Mouse (Mus musculus): ENCODE data around the gene Foxo3. TPM values are rescaled to one million over a fixed set of nuclear protein-coding genes. Genes with fewer than 3 reads are reported as not detected.

The Foxo3 gene
- polyA plus RNA-seq, 2 experiments: 15.6 to 17.6 TPM

GRCm38 (mm10) chr10:42232977-42233376, 43.6 kb downstream of the Foxo3 start:
- DNase-seq (ENCODE audit: low read depth in 3 of 3, low spot score in 3 of 3) (no peak), ATAC-seq (ENCODE audit: insufficient read depth) (no peak)
- H3K36me3 ChIP-seq (replicated peaks; ENCODE audit: control insufficient read depth, insufficient read depth, low read depth): peaks cover 10% of the 10 kb centered on the region
- no peak overlapping the region for H3K4me2 ChIP-seq (ENCODE audit: low read depth)
- TF ChIP-seq CTCF (IDR thresholded peaks at IDR 0.05; ENCODE audit: low read depth) (no peak), EP300 (IDR thresholded peaks at IDR 0.05; ENCODE audit: low read depth) (no peak)
- no peak overlapping the region for H3K27ac ChIP-seq
- H3K9me3 ChIP-seq (ENCODE audit: control insufficient read depth, low read length): no peaks in the 10 kb centered on the region
- no peak overlapping the region for H3K9ac ChIP-seq (replicated peaks)
- no peak overlapping the region for H3K4me3 ChIP-seq (ENCODE audit: insufficient read depth in 1 of 2, low read depth in 2 of 2, low read length in 2 of 2)
- no peaks in the 10 kb centered on the region for H3K27me3 ChIP-seq (ENCODE audit: control insufficient read depth, insufficient read depth, low read length)
- 88% methylated on average over 11 of the region's 11 CpGs for WGBS (ENCODE audit: insufficient replicate concordance)
- peaks cover 16 to 32% of the 10 kb centered on the region in 2 experiments for H3K4me1 ChIP-seq (replicated peaks; ENCODE audit: control insufficient read depth in 2 of 2, insufficient read depth in 2 of 2, low read length in 1 of 2)

- no peak for TF ChIP-seq CTCF (IDR thresholded peaks at IDR 0.05; ENCODE audit: low read depth)
- no peak for TF ChIP-seq EP300 (IDR thresholded peaks at IDR 0.05; ENCODE audit: low read depth)
- 85% methylated on average over 8 of the region's 8 CpGs for WGBS (ENCODE audit: insufficient replicate concordance)
- ATAC-seq (ENCODE audit: insufficient read depth) (no peak), DNase-seq (ENCODE audit: low read depth in 3 of 3, low spot score in 3 of 3) (no peak)
- H3K4me1 ChIP-seq (replicated peaks; ENCODE audit: control insufficient read depth in 2 of 2, insufficient read depth in 2 of 2, low read length in 1 of 2): peaks cover 16 to 30% of the 10 kb centered on the region in 2 experiments
- no peaks in the 10 kb centered on the region for H3K27me3 ChIP-seq (ENCODE audit: control insufficient read depth, insufficient read depth, low read length)
- no peaks in the 10 kb centered on the region for H3K9me3 ChIP-seq (ENCODE audit: control insufficient read depth, low read length)
- H3K27ac ChIP-seq: no peak overlapping the region
- H3K4me2 ChIP-seq (ENCODE audit: low read depth): no peak overlapping the region
- H3K4me3 ChIP-seq (ENCODE audit: insufficient read depth in 1 of 2, low read depth in 2 of 2, low read length in 2 of 2): no peak overlapping the region
- H3K9ac ChIP-seq (replicated peaks): no peak overlapping the region
- H3K36me3 ChIP-seq (replicated peaks; ENCODE audit: control insufficient read depth, insufficient read depth, low read depth): peaks cover 13% of the 10 kb centered on the region
These were observed 44.7 kb downstream of the Foxo3 start for GRCm38 (mm10) chr10:42231847-42232246.

DNA sequence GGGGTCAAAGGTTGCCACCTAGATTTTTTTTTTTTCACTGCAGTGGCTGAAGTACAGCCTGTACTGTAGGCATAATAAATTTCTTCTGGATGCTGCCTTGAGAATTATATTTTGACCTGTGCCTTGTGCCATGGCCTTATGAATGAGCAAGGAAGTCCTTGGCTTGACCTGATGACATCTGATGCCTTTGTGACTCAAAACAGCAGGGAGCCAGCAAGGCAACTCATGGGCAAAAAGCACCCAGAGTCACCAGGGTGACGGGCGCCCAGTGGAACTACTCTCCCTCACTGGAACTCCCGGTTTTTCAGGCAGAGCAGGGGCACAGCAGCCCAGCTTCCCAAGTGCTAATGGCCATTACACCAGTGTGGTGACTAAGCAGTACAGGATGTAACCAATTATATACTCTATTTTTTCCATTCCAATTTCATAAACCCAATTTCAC, 45.4 kb downstream of the Foxo3 start:
- WGBS (ENCODE audit: insufficient replicate concordance): 78% methylated on average over 3 of the region's 3 CpGs
- Histone ChIP-seq H3K36me3 (replicated peaks; ENCODE audit: control insufficient read depth, insufficient read depth, low read depth) (peaks cover 20% of the 10 kb centered on the region), H3K9ac (replicated peaks) (no peak overlapping the region), H3K27me3 (ENCODE audit: control insufficient read depth, insufficient read depth, low read length) (no peaks in the 10 kb centered on the region), H3K4me3 (ENCODE audit: insufficient read depth in 1 of 2, low read depth in 2 of 2, low read length in 2 of 2) (no peak overlapping the region), H3K4me1 (replicated peaks; ENCODE audit: control insufficient read depth in 2 of 2, insufficient read depth in 2 of 2, low read length in 1 of 2) (peaks cover 16 to 31% of the 10 kb centered on the region in 2 experiments), H3K27ac (no peak overlapping the region), H3K4me2 (ENCODE audit: low read depth) (no peak overlapping the region), H3K9me3 (ENCODE audit: control insufficient read depth, low read length) (no peaks in the 10 kb centered on the region)
- no peak for ATAC-seq (ENCODE audit: insufficient read depth)
- TF ChIP-seq EP300 (IDR thresholded peaks at IDR 0.05; ENCODE audit: low read depth) (no peak), CTCF (IDR thresholded peaks at IDR 0.05; ENCODE audit: low read depth) (no peak)
- no peak for DNase-seq (ENCODE audit: low read depth in 3 of 3, low spot score in 3 of 3)

- Histone ChIP-seq H3K4me2 (ENCODE audit: low read depth) (no peak overlapping the region), H3K4me1 (replicated peaks; ENCODE audit: control insufficient read depth in 2 of 2, insufficient read depth in 2 of 2, low read length in 1 of 2) (peaks cover 11 to 33% of the 10 kb centered on the region in 2 experiments), H3K9me3 (ENCODE audit: control insufficient read depth, low read length) (no peaks in the 10 kb centered on the region), H3K36me3 (replicated peaks; ENCODE audit: control insufficient read depth, insufficient read depth, low read depth) (peaks cover 25% of the 10 kb centered on the region), H3K4me3 (ENCODE audit: insufficient read depth in 1 of 2, low read depth in 2 of 2, low read length in 2 of 2) (no peak overlapping the region), H3K27ac (no peak overlapping the region; the same call in 1 of the 2 replicates), H3K9ac (replicated peaks) (no peak overlapping the region), H3K27me3 (ENCODE audit: control insufficient read depth, insufficient read depth, low read length) (no peaks in the 10 kb centered on the region)
- WGBS (ENCODE audit: insufficient replicate concordance): 93% methylated on average over 5 of the region's 5 CpGs
- TF ChIP-seq EP300 (IDR thresholded peaks at IDR 0.05; ENCODE audit: low read depth): no peak
- DNase-seq (ENCODE audit: low read depth in 3 of 3, low spot score in 3 of 3) (no peak), ATAC-seq (ENCODE audit: insufficient read depth) (no peak; the same call in 1 of the 2 replicates)
These were observed 46.0 kb downstream of the Foxo3 start for GRCm38 (mm10) chr10:42230471-42231099.

GRCm38 (mm10) chr10:42227751-42228241, 48.8 kb downstream of the Foxo3 start:
- Histone ChIP-seq H3K4me1 (replicated peaks; ENCODE audit: control insufficient read depth in 2 of 2, insufficient read depth in 2 of 2, low read length in 1 of 2) (peaks cover 9 to 38% of the 10 kb centered on the region in 2 experiments), H3K27ac (no peak overlapping the region), H3K4me3 (ENCODE audit: insufficient read depth in 1 of 2, low read depth in 2 of 2, low read length in 2 of 2) (no peak overlapping the region), H3K9me3 (ENCODE audit: control insufficient read depth, low read length) (no peaks in the 10 kb centered on the region), H3K9ac (replicated peaks) (no peak overlapping the region), H3K36me3 (replicated peaks; ENCODE audit: control insufficient read depth, insufficient read depth, low read depth) (peaks cover 17% of the 10 kb centered on the region), H3K4me2 (ENCODE audit: low read depth) (no peak overlapping the region), H3K27me3 (ENCODE audit: control insufficient read depth, insufficient read depth, low read length) (no peaks in the 10 kb centered on the region)
- whole genome bisulfite sequencing (ENCODE audit: insufficient replicate concordance): 72% methylated on average over 4 of the region's 4 CpGs
- no peak for DNase-seq (ENCODE audit: low read depth in 3 of 3, low spot score in 3 of 3)
- ATAC-seq (ENCODE audit: insufficient read depth): no peak
- TF ChIP-seq CTCF (IDR thresholded peaks at IDR 0.05; ENCODE audit: low read depth): no peak
- no peak for TF ChIP-seq EP300 (IDR thresholded peaks at IDR 0.05; ENCODE audit: low read depth)

All from liver, embryonic 14.5 days (tissue).